Mouse (Mus musculus) testis, postnatal 10 days (tissue): ENCODE measurements around the gene Add3.

Source experiments
- DNase-seq: peaks from one replicate; pipeline ENCODE4 v3.0.0; 2021; ENCODE audit warnings: low spot score

The Add3 gene

DNA sequence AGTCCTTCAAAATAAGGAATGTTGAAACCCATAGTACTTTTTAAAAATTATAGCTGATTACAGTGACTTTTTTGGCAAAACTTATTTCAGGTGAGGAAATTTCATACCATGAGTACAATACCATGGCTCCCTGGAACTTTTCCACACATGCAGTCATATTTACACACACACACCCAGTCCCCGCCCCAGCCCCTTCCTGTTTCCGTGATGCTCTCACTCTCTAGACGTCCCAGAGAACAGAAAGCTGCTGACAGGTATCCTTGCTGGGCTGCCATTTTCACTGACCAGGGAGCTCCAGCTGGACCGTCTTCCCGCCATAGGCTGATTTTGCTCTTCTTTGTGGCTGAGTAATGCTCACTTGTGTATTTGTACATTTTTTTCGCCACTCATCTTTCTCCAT, 101.6 kb downstream of the Add3 start:
- DNase-seq, result no peak

- no peak for DNase-seq
Observed at GRCm38 (mm10) chr19:53243956-53244355, 103.7 kb downstream of the Add3 start.

DNA sequence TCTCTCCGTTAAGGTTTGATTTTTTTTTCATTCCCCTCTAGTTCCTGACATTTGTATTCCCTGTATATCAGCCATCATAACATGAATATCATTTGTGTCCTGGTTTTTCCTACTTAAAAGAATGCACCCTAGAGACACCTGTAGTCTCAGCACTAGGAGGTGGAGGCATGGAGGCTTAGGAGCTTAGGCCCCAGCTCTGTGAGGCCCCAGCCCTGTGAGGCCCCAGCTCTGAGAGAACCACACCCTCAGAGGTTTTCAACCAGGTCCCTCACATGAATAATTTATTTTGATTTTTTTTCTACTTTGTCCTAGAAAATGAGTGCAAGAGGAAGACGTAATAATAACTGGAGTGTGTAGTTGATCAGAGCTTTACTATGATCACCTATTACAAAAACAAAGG, 107.3 kb downstream of the Add3 start:
- DNase-seq, result no peak

DNA sequence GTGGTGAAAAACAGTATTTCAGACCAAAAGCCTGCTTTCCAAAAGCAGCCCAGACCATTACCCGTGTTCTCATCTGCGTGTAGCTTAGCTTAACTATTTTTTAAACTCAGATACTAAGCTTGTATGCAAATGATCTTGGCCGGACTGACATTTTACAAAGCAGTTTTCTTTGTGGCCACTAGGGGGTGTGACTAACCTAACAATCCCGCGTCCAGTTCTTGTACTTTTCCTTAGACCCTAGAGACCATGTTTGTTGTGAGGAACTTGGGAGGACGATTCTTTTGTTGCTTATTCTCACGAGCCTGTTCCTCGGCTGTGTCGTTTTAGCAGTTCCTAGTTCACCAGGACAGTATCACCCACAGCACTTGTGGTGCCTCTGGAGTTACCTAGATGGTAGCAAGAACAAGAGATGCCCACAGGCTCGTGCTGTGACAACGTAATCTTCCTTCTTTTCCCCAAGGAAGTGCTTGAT, 107.8 kb downstream of the Add3 start:
- DNase-seq, result no peak

DNA sequence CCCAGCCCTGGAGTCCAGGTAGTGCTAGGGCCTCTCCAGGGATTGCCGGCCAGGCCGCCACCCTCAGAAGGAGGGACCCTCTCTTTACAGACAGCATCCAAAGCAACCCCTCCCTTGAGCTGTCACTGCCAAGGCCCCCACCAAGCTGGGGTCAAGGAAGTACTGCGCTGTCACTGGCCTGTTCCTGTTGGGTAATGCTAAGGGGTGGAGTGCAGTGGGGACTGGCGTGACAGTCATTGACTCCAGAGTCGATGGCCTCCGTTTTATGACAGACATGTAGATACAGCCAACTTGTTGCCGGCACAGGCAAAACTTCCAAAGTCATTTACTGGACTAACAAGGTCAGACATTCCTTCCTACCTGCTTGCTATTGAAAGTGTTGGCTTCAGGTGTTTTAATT, 110.8 kb downstream of the Add3 start:
- DNase-seq, result no peak

- no peak for DNase-seq
Observed at GRCm38 (mm10) chr19:53251656-53252055, 111.4 kb downstream of the Add3 start.

DNA sequence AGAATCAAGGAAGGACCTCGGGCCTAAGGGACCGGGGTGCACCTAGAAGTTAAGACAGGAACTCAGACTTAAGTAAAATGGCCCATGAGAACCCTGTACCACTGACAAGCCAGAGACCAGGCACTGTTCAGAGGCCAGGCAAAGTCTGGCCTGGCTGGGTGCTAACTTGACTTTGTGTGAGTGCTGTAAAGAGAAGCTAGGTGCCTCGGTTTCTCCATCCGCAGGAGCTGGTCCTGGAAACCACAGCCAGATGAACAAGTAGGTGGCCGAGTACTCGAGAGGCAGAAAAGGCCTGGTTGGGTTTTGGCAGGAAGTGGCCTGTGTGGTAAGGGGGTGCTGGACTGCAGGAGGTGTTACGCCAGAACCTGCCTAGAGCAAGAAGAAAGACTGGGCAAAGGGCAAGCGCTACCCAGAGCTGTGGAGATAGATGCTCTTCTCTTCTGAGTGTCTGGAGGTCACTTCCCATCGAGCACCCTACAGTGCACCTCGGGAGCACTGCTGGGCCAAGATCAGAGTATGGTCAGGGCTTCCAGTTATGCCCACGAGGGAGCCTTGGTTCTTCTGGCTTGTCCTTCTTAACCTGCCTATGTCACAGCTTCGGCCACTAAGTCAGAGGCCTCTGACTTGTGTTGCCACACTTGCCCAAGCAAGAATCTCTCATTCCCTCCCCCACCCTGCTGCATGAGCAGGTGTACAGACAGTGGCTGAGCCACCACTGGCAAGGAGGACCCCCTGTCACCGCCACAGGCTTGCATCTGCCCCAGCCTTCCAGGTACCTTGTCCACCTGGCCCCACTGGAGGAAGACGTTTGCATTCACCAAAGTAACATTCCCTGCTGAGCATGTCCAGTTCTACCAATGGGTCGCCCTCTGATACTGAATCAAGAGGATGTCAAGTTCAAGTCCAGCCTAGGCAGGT, 112.1 kb downstream of the Add3 start:
- no peak for DNase-seq

DNA sequence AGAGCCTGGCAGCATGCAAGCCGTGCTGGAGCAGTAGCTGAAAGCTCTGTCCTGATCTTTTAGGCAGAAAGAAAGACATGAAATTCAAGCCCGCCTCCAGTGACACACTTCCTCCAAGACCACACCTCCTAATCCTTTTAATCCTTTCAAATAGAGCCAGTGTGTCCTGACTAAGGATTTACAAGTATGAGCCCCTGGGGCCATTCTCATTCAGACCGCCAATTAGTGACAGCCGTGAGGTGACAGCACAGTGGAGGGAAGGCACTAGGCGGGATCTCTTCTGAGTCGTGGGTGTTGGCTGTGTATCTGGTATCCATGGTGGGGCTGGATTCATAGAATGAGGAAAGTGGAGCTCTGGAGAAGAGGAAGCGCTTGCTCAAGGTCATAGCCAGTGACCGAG, 116.1 kb downstream of the Add3 start:
- DNase-seq, result no peak

- no peak for DNase-seq
Observed at GRCm38 (mm10) chr19:53256991-53257594, 116.8 kb downstream of the Add3 start.

GRCm38 (mm10) chr19:53257631-53258560, 117.7 kb downstream of the Add3 start:
- no peak for DNase-seq

- no peak for DNase-seq
Observed at GRCm38 (mm10) chr19:53258740-53259506, 118.7 kb downstream of the Add3 start.

DNA sequence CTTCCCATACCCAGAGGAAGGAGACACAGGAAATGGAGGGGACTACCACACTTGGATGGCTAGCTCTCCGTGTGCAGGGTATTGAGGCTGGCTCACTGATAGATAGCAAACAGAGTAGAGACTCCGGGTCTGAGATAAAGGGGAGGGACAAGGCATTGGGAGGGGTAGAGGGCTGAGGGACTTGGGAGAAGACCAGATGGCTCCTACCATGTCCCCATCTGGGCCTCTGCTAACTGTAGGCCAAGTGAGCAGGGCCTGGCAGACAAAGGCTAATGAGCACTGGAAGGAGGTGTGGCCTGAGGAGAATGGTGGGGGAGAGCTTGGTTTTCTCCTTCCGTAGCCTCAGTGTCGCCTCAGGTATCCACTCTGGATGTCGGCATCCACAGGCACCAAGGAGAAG, 119.3 kb downstream of the Add3 start:
- no peak for DNase-seq

DNA sequence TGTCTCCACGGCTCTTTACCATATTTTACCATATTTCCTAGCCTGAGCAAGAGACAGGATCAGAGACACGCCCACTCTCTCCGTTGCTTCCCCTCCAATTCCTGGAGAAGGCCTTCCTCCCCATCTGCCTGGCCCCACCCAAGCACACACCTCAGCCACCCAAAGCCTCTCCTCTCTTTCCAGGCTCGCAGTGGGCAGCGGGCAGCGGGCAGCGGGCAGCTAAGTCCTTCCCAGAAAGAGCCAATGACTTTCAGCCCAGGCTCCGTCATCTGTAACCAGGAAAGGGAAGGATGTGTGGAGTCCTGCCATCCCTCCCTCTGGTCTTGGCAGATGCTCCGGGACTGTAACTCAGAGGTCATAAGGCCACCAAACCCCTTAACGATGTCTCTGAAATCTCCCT, 120.0 kb downstream of the Add3 start:
- DNase-seq, result no peak

GRCm38 (mm10) chr19:53260828-53261227, 120.6 kb downstream of the Add3 start:
- no peak for DNase-seq

GRCm38 (mm10) chr19:53262061-53262460, 121.8 kb downstream of the Add3 start:
- no peak for DNase-seq

DNA sequence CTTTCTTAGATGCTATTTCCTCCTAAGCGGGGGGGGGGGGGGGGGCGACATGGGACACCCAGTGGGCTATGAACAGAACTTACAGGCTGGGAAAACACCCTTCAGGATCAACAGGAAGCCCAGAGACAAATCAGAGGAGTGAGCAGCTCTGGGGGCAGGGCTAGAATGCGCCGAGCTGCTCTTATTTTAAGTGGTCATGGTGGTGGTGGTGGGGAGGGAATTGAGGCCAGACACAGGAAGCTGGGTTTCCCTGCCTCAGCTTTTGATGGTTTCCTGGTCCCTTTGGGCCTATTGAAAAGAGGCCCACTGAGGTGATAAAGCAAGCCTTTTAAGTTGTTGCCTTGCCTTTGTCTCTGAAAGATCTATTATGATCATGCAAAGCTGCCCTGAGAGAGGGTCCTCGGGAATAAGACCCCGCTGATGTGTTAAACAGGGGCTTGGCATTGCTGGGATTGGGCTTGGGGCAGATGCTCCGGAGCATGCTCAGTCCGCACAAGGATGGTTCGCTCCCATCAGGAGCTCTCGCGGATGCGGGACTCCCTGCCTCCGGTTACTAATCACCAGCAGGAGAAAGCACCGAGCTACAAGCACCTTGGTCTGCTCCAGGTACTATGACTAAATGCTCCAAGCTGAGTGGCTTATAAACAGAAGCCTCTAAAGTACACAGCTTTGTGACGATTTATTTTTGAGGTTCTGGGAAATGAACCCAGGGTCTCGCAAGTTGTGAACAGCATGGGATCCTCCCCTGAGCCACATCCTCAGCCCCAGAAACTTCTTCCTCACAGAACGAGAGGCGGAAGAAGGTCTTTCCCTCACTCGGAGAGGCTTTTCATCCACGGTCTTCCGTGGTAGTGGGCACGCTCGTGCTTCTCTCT, 123.9 kb downstream of the Add3 start:
- DNase-seq, result no peak

GRCm38 (mm10) chr19:53264821-53265727, 124.8 kb downstream of the Add3 start:
- no peak for DNase-seq

DNA sequence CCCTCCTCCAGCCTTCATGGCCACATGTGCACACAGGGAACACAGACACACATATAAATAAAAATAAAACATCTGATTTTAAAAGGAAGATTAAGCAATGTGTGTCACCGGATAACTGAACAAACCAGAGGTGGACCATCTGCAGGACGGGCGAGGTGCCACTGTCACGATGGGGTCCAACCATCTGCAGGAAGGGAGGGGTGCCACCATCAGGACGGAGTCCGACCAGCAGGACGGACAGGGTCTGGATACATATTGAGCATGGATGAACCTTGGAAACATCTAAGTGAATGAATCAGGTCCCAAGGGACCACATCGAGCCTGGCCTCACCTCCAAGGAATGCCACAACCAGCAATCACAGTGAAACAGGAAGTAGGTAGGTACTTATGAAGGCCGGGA, 127.1 kb downstream of the Add3 start:
- DNase-seq, result no peak

GRCm38 (mm10) chr19:53273055-53273722, 132.9 kb downstream of the Add3 start:
- DNase-seq, result no peak
